Mouse (Mus musculus): ENCODE results near the gene Krt9. TPM values are rescaled to one million over a fixed set of nuclear protein-coding genes. Genes with fewer than 3 reads are reported as not detected.
A peak's percentile ranks its signal among the peaks of the same experiment; 100 is the strongest.

Krt9 gene
- polyA plus RNA-seq, 1 experiment from 2014 or later: not detected

GRCm38 (mm10) chr11:100198666-100199065, 5.6 kb upstream of the Krt9 start:
- Histone ChIP-seq H3K36me3 (ENCODE audit: control insufficient read depth, insufficient read depth, low read length) (no peaks in the 10 kb centered on the region), H3K9ac (ENCODE audit: low read depth, low read length) (no peak overlapping the region), H3K9me3 (ENCODE audit: control insufficient read depth, low read length) (no peaks in the 10 kb centered on the region), H3K27ac (ENCODE audit: low read depth, low read length) (no peak overlapping the region), H3K27me3 (replicated peaks; ENCODE audit: control insufficient read depth, insufficient read depth, low read length) (no peaks in the 10 kb centered on the region), H3K4me3 (ENCODE audit: low read depth, low read length) (no peak overlapping the region), H3K4me2 (no peak overlapping the region), H3K4me1 (replicated peaks; ENCODE audit: control insufficient read depth, insufficient read depth, low read length) (no peaks in the 10 kb centered on the region)
- 60% methylated on average over 4 of the region's 4 CpGs for WGBS
- DNase-seq (ENCODE audit: low spot score) (no peak), ATAC-seq (replicated peaks; ENCODE audit: low FRiP score) (no peak)

- no peak overlapping the region for H3K9ac ChIP-seq (ENCODE audit: low read depth, low read length)
- no peaks in the 10 kb centered on the region for H3K27me3 ChIP-seq (replicated peaks; ENCODE audit: control insufficient read depth, insufficient read depth, low read length)
- no peaks in the 10 kb centered on the region for H3K9me3 ChIP-seq (ENCODE audit: control insufficient read depth, low read length)
- ATAC-seq (replicated peaks; ENCODE audit: low FRiP score) (no peak), DNase-seq (ENCODE audit: low spot score) (no peak)
- no peak overlapping the region for H3K4me2 ChIP-seq
- H3K27ac ChIP-seq (ENCODE audit: low read depth, low read length): no peak overlapping the region
- H3K4me3 ChIP-seq (ENCODE audit: low read depth, low read length): no peak overlapping the region
- 88% methylated on average over 3 of the region's 3 CpGs for WGBS
- no peaks in the 10 kb centered on the region for H3K36me3 ChIP-seq (ENCODE audit: control insufficient read depth, insufficient read depth, low read length)
- no peaks in the 10 kb centered on the region for H3K4me1 ChIP-seq (replicated peaks; ENCODE audit: control insufficient read depth, insufficient read depth, low read length)
Measured at GRCm38 (mm10) chr11:100191820-100192219, 1.2 kb downstream of the Krt9 start.

DNA sequence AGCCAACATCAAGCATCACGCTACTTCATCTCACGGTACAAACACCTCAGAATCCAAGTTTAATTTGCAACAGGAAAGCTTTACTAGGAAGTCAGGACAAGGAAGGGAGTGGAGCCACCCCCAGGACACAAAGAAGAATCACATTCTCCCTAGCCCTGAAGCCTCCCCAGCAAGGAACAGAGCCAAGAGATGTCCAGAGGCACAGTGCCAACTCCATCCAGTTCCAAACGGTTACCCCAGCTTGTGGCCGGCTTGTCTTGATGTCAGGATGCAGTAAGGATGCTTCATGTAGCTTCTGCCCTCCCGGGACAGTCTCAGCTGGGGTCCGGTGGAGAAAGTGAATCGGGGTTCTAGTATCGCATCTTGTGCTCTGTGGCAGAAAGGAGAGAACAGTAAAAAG, 6.3 kb downstream of the Krt9 start:
- no peaks in the 10 kb centered on the region for H3K9me3 ChIP-seq (ENCODE audit: control insufficient read depth, low read length)
- H3K27me3 ChIP-seq (replicated peaks; ENCODE audit: control insufficient read depth, insufficient read depth, low read length): no peaks in the 10 kb centered on the region
- H3K4me1 ChIP-seq (replicated peaks; ENCODE audit: control insufficient read depth, insufficient read depth, low read length): no peaks in the 10 kb centered on the region
- no peak overlapping the region for H3K4me2 ChIP-seq
- H3K36me3 ChIP-seq (ENCODE audit: control insufficient read depth, insufficient read depth, low read length): no peaks in the 10 kb centered on the region
- no peak for ATAC-seq (replicated peaks; ENCODE audit: low FRiP score)
- WGBS: 76% methylated on average over 8 of the region's 8 CpGs
- H3K9ac ChIP-seq (ENCODE audit: low read depth, low read length): no peak overlapping the region
- H3K4me3 ChIP-seq (ENCODE audit: low read depth, low read length): no peak overlapping the region
- no peak overlapping the region for H3K27ac ChIP-seq (ENCODE audit: low read depth, low read length)
- DNase-seq (ENCODE audit: low spot score): no peak

GRCm38 (mm10) chr11:100181725-100182124, 11.3 kb downstream of the Krt9 start:
- Histone ChIP-seq H3K4me1 (replicated peaks; ENCODE audit: control insufficient read depth, insufficient read depth, low read length) (no peaks in the 10 kb centered on the region), H3K36me3 (ENCODE audit: control insufficient read depth, insufficient read depth, low read length) (no peaks in the 10 kb centered on the region), H3K9me3 (ENCODE audit: control insufficient read depth, low read length) (no peaks in the 10 kb centered on the region), H3K4me3 (ENCODE audit: low read depth, low read length) (no peak overlapping the region), H3K9ac (ENCODE audit: low read depth, low read length) (no peak overlapping the region), H3K4me2 (no peak overlapping the region), H3K27me3 (replicated peaks; ENCODE audit: control insufficient read depth, insufficient read depth, low read length) (no peaks in the 10 kb centered on the region), H3K27ac (ENCODE audit: low read depth, low read length) (no peak overlapping the region)
- no peak for DNase-seq (ENCODE audit: low spot score)
- WGBS: 58% methylated on average over 7 of the region's 7 CpGs
- no peak for ATAC-seq (replicated peaks; ENCODE audit: low FRiP score)

DNA sequence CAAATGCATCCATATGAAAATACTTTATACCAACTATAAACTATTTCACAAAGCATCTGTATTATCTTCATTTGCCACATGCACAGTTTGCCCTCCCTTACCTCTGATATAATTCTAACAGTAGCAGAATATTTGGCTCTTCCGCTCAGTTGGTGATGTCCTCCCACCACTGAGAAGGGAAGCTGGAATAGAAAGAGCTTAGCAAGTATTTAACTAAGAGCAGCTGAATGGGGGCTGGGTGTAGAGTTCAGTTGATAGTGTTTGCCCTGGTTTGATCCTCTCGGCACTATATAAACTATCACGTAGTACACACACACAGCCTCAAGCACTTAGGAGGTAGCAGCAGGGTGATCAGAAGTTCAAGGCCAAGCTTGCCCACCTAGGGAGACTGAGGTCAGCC, 13.8 kb downstream of the Krt9 start:
- Histone ChIP-seq H3K36me3 (ENCODE audit: control insufficient read depth, insufficient read depth, low read length) (no peaks in the 10 kb centered on the region), H3K9ac (ENCODE audit: low read depth, low read length) (no peak overlapping the region), H3K4me1 (replicated peaks; ENCODE audit: control insufficient read depth, insufficient read depth, low read length) (no peaks in the 10 kb centered on the region), H3K4me3 (ENCODE audit: low read depth, low read length) (no peak overlapping the region), H3K9me3 (ENCODE audit: control insufficient read depth, low read length) (no peaks in the 10 kb centered on the region), H3K27me3 (replicated peaks; ENCODE audit: control insufficient read depth, insufficient read depth, low read length) (no peaks in the 10 kb centered on the region), H3K4me2 (no peak overlapping the region), H3K27ac (ENCODE audit: low read depth, low read length) (no peak overlapping the region)
- DNase-seq (ENCODE audit: low spot score) (no peak), ATAC-seq (replicated peaks; ENCODE audit: low FRiP score) (no peak)
- 64% methylated on average over 3 of the region's 3 CpGs for WGBS

- ATAC-seq (replicated peaks; ENCODE audit: low FRiP score): no peak
- H3K27ac ChIP-seq (ENCODE audit: low read depth, low read length): no peak overlapping the region
- H3K4me1 ChIP-seq (replicated peaks; ENCODE audit: control insufficient read depth, insufficient read depth, low read length): no peaks in the 10 kb centered on the region
- no peaks in the 10 kb centered on the region for H3K27me3 ChIP-seq (replicated peaks; ENCODE audit: control insufficient read depth, insufficient read depth, low read length)
- 77% methylated on average over 5 of the region's 5 CpGs for WGBS
- no peaks in the 10 kb centered on the region for H3K9me3 ChIP-seq (ENCODE audit: control insufficient read depth, low read length)
- no peak for DNase-seq (ENCODE audit: low spot score)
- no peak overlapping the region for H3K4me2 ChIP-seq
- no peak overlapping the region for H3K4me3 ChIP-seq (ENCODE audit: low read depth, low read length)
- no peak overlapping the region for H3K9ac ChIP-seq (ENCODE audit: low read depth, low read length)
- no peaks in the 10 kb centered on the region for H3K36me3 ChIP-seq (ENCODE audit: control insufficient read depth, insufficient read depth, low read length)
Measured at GRCm38 (mm10) chr11:100178307-100178706, 14.7 kb downstream of the Krt9 start.

- WGBS: 68% methylated on average over 9 of the region's 9 CpGs
- H3K9ac ChIP-seq (ENCODE audit: low read depth, low read length): no peak overlapping the region
- no peaks in the 10 kb centered on the region for H3K4me1 ChIP-seq (replicated peaks; ENCODE audit: control insufficient read depth, insufficient read depth, low read length)
- no peaks in the 10 kb centered on the region for H3K36me3 ChIP-seq (ENCODE audit: control insufficient read depth, insufficient read depth, low read length)
- H3K27ac ChIP-seq (ENCODE audit: low read depth, low read length): no peak overlapping the region
- H3K9me3 ChIP-seq (ENCODE audit: control insufficient read depth, low read length): no peaks in the 10 kb centered on the region
- DNase-seq (ENCODE audit: low spot score) (no peak), ATAC-seq (replicated peaks; ENCODE audit: low FRiP score) (no peak)
- H3K4me3 ChIP-seq (ENCODE audit: low read depth, low read length): no peak overlapping the region
- H3K27me3 ChIP-seq (replicated peaks; ENCODE audit: control insufficient read depth, insufficient read depth, low read length): no peaks in the 10 kb centered on the region
- H3K4me2 ChIP-seq: no peak overlapping the region
Measured at GRCm38 (mm10) chr11:100176791-100177190, 16.3 kb downstream of the Krt9 start.

GRCm38 (mm10) chr11:100168765-100169762, 24.0 kb downstream of the Krt9 start:
- no peak overlapping the region for H3K4me2 ChIP-seq
- H3K27ac ChIP-seq (ENCODE audit: low read depth, low read length): no peak overlapping the region
- 0 out of 2 replicates have a peak, but pooled peaks cover 4% of the 10 kb centered on the region for H3K4me1 ChIP-seq (replicated peaks; ENCODE audit: control insufficient read depth, insufficient read depth, low read length)
- ATAC-seq (replicated peaks; ENCODE audit: low FRiP score) (peak; percentile 36), DNase-seq (ENCODE audit: low spot score) (peak; percentile 65)
- no peak overlapping the region for H3K4me3 ChIP-seq (ENCODE audit: low read depth, low read length)
- H3K9me3 ChIP-seq (ENCODE audit: control insufficient read depth, low read length): no peaks in the 10 kb centered on the region
- no peaks in the 10 kb centered on the region for H3K36me3 ChIP-seq (ENCODE audit: control insufficient read depth, insufficient read depth, low read length)
- H3K9ac ChIP-seq (ENCODE audit: low read depth, low read length): no peak overlapping the region
- WGBS: 27% methylated on average over 14 of the region's 14 CpGs
- H3K27me3 ChIP-seq (replicated peaks; ENCODE audit: control insufficient read depth, insufficient read depth, low read length): no peaks in the 10 kb centered on the region

GRCm38 (mm10) chr11:100168071-100168470, 25.0 kb downstream of the Krt9 start:
- Histone ChIP-seq H3K9me3 (ENCODE audit: control insufficient read depth, low read length) (no peaks in the 10 kb centered on the region), H3K4me3 (ENCODE audit: low read depth, low read length) (no peak overlapping the region), H3K9ac (ENCODE audit: low read depth, low read length) (no peak overlapping the region), H3K27me3 (replicated peaks; ENCODE audit: control insufficient read depth, insufficient read depth, low read length) (no peaks in the 10 kb centered on the region), H3K4me2 (no peak overlapping the region), H3K27ac (ENCODE audit: low read depth, low read length) (no peak overlapping the region), H3K36me3 (ENCODE audit: control insufficient read depth, insufficient read depth, low read length) (no peaks in the 10 kb centered on the region), H3K4me1 (replicated peaks; ENCODE audit: control insufficient read depth, insufficient read depth, low read length) (0 out of 2 replicates have a peak, but pooled peaks cover 5% of the 10 kb centered on the region)
- DNase-seq (ENCODE audit: low spot score): no peak
- ATAC-seq (replicated peaks; ENCODE audit: low FRiP score): no peak
- WGBS: 63% methylated on average over 8 of the region's 8 CpGs
